Mouse (Mus musculus) adipocyte (in vitro differentiated cells): ENCODE results near the gene 1810010H24Rik.
"Not testable (repeated sequence)": the region's sequence is repeated elsewhere in the genome, so short reads cannot be mapped to it uniquely, and the experiment has no call there.

Source experiments
- DNase-seq: peaks from one replicate; pipeline ENCODE4 v3.0.0-alpha.2; 2016; ENCODE audit warnings: low spot score

1810010H24Rik gene

GRCm38 (mm10) chr11:107025411-107026321, at the start of gene 1810010H24Rik:
TSS of gene 1810010H24Rik (plus strand) at chr11:107025681.
- DNase-seq: no peak

- peak; percentile 45 for DNase-seq
Observed at GRCm38 (mm10) chr11:106976194-106976593, 49.3 kb upstream of the 1810010H24Rik start.

DNA sequence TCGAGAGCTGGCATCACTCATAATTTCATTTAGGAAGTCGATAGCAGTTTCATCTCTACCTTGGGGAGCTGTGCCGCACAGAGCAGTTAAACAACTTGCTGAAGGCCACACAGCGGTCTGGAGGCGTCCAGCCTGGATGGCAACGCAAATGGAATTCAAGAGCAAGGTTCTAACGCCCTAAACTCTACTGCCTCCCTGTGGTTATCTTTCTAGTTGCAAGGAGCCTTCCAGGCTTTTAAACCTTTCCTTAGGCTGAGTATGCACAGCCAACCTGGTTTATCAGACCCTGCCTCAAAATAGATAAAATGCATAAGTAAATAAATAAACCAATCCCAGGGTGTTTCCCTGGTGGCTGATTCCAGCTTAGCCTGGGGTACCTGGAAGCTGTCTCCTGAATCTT, 45.0 kb upstream of the 1810010H24Rik start:
- peak; percentile 93 for DNase-seq

GRCm38 (mm10) chr11:106981787-106982186, 43.7 kb upstream of the 1810010H24Rik start:
- DNase-seq: peak; percentile 65

DNA sequence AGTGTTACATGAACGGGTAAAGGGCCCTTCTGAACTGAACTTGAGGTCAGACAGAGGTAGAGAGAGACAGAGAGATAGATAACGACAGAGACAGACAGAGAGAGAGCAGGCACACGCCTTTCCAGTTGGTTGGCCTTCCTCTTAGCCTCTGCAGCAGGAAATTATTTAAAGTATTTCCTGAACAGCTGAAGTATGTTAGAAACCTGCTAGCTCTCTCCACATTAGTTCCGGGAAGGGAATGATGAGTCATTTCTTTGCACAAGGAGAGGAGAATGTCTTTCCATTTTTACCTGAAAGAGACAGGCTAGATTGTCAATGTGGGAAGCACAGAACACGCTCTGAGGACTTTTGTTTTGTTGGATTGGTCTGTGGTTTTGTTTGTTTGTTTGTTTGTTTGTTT, 43.1 kb upstream of the 1810010H24Rik start:
- no peak for DNase-seq

DNA sequence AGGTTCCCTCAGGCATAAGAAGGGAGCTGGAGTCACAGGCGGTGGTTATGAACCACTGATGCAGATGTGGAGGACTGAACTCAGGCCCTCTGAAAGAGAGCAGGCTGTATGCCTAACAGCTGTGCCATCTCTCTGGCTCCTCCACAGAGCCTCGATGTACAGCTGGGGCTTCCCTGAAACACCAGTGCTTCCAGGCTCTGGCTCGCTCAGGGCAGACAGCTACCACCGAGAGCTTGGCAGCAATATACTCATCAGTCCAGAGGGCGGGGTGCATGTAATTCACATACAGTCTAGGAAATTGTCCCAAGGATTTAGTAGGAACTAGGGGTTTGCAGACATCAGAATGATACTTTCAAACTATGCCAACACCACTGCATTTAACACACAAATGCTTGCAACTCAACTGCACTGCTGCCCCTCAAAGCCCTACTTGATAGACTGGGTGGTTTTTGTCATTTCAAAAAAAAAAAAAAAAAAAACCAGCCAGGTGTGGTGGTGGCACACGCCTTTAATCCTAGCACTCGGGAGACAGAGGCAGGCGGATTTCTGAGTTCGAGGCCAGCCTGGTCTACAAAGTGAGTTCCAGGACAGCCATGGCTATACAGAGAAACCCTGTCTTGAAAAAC, 39.4 kb upstream of the 1810010H24Rik start:
- not testable (repeated sequence) for DNase-seq

DNA sequence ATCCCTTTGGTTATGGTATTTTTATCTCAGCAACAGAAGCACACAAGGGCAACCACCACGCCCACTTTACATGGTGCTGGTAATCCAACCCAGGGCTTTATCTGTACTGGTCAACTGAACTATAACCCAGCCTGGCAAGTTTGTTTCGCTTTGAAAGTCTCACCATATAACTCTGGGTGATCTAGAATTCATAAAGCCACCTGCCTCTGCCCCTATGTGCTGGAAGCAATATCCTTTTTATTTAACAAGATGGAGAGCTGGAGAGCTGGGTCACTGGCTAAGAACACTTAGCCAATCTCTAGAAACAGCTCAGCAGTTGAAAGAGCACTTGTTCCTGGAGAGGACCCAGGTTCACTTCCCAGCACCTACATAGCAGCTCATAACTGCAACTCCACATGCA, 38.1 kb upstream of the 1810010H24Rik start:
- no peak for DNase-seq

DNA sequence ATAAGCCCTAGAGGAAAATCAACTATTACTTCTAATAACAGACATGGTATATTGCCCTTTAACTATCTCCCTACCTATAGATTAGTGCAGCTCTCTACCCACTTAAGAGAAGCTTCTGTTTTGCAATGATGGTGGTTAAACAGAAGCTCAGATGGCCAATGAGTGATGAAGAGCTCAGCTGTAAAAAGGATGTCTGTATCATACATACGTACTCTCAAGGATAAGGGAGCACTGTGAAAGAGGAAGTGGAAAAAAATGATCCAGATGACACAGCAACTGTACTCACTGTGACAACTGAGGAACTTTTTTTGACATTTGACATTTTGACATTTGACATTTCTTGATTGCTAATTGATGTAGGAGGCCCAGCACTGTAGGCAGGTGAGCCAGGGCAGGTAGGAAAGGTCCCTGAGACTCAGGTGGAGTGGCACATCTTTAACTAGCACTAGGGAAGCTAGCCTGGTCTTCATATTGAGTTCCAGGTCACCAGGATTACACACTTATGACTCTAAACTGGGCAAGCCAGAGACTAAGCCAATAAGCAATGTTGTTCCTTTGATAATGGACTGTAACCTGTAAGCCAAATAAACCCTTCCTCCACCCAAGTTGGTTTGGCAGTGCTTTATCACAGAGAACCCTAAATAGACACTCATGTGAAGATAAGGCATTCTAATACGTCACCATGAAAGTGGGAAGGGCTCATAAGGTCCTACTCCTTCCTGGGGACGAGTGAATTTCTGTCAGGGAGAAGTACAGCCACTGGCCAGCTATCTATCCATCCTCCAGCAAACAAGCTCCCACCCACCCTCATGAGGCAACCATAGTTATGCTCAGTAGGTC, 31.0 kb upstream of the 1810010H24Rik start:
- no peak for DNase-seq

GRCm38 (mm10) chr11:106996492-106996891, 29.0 kb upstream of the 1810010H24Rik start:
- DNase-seq: not testable (repeated sequence)

GRCm38 (mm10) chr11:106997976-106998375, 27.5 kb upstream of the 1810010H24Rik start:
- DNase-seq: no peak

- DNase-seq: peak; percentile 42
Observed at GRCm38 (mm10) chr11:106998651-106999150, 26.8 kb upstream of the 1810010H24Rik start.

GRCm38 (mm10) chr11:106999151-106999948, 26.1 kb upstream of the 1810010H24Rik start, which contains the start of gene Kpna2:
TSS of gene Kpna2 (minus strand) at chr11:106999541.
- DNase-seq: peak; percentile 96

DNA sequence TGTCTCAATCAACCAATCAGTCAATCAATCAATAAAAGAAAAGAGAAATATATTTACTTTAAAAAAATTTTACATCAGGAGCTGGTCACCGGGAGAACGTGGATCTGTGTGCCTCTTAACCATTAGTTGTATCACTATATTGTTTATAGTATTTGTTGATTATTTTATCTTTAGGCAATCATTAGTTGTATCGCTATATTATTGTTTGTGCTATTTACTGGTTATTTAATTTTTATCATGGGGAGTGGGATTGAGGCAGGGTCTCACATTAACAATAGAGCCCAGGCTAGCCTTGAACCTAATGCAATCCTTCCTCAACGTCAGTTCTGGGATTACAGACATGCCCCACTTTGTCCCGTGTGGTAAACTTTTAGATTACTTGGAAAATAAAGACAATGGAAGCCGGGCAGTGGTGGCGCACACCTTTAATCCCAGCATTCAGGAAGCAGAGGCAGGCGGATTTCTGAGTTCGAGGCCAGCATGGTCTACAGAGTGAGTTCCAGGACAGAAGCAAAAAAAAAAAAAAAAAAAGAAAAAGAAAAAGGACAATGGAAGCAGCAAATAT, 25.4 kb upstream of the 1810010H24Rik start:
- DNase-seq: no peak

DNA sequence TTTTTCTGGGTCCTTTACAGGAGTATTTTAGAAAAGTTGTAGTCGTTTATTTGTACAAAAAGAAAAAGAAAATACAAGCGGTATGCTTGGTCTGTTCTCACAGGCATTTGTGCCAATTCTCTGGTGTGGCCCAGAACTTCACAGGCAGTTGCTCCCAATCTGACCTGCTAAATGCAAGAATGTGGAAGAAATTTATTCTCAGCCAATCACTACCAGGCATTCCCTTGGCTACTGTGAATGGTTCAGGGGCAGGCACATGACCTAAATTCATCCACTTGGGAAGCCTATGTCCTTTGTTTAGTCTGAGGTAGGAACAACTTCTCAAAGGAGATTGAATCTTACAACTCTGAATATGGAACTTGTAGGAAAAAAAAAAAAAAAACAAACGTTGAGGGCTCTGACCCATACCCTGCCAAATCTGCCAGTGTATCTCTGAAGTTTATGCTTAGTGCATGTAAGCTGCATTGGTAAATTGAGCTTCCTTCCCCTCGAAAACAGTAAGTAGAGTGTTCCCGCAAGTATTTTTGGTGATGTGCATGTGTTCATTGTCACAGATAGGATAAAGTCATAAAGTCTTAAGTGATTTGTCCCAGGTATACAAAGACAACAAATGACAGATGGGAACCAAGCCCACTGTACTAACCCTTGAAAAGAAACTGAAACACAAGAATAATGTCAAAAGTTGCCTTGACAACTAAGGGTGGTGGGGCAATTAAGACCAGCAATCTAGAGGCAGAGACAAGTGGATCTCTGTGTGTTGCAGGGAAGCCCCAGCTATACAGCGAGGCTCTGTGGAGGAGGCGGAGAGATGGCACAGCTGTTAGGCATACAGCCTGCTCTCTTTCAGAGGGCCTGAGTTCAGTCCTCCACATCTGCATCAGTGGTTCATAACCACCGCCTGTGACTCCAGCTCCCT, 23.5 kb upstream of the 1810010H24Rik start:
- peak; percentile 72 for DNase-seq

GRCm38 (mm10) chr11:107005538-107005937, 19.9 kb upstream of the 1810010H24Rik start:
- DNase-seq: no peak

- no peak for DNase-seq
Observed at GRCm38 (mm10) chr11:107010447-107010846, 15.0 kb upstream of the 1810010H24Rik start.

DNA sequence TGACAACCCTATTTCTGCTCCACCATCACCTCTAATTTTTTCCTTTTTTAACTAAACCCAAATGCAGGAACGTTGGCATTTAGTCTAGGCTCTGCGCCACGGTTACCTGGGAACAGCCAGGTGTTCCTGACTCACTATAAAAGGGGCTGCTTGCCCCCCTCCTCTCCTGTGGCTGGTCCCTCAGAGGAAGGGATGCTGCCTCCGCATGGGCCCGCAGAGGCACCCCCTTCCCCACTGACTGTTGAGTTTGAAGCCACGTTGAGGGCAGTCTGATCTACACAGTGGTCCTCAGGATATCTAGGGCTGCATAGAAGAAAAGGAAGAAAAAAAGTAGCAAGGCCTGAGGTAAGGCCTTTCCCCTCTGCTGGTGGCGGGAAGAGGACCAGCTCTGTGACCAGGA, 14.3 kb upstream of the 1810010H24Rik start:
- DNase-seq: no peak

GRCm38 (mm10) chr11:107011669-107012323, 13.7 kb upstream of the 1810010H24Rik start:
- no peak for DNase-seq
